Mouse (Mus musculus): ENCODE measurements around the gene Tyw1. TPM values are rescaled to one million over a fixed set of nuclear protein-coding genes. Genes with fewer than 3 reads are reported as not detected.

The Tyw1 gene
- total and polyA plus RNA-seq, 3 experiments: 8.2 to 32.3 (median 25.8) TPM

Other genes starting within 250 kb of the Tyw1 start
- gene Asl, start 226.4 kb upstream of the Tyw1 start, total RNA-seq (2021): 100 to 1,000 TPM in 1 of 2 experiments, 10 to 100 TPM in 1; 92.5 to 106 TPM
- gene Asl, start 226.4 kb upstream of the Tyw1 start, polyA plus RNA-seq (2012; rRNA removed): 74.2 and 115 TPM in 2 replicates
- gene Crcp, start 226.3 kb upstream of the Tyw1 start, total RNA-seq (2021): 10 to 100 TPM; 33.6 to 43.0 TPM
- 6.6 and 10.2 TPM in 2 replicates for gene Crcp, start 226.3 kb upstream of the Tyw1 start, polyA plus RNA-seq (2012; rRNA removed)
- gene Tpst1, start 182.3 kb upstream of the Tyw1 start, total RNA-seq (2021): 10 to 100 TPM; 27.5 to 66.2 TPM
- gene Tpst1, start 182.3 kb upstream of the Tyw1 start, polyA plus RNA-seq (2012; rRNA removed): 39.5 and 42.4 TPM in 2 replicates
- 10 to 100 TPM; 10.3 to 14.5 TPM for gene Kctd7, start 110.8 kb upstream of the Tyw1 start, total RNA-seq (2021)
- gene Kctd7, start 110.8 kb upstream of the Tyw1 start, polyA plus RNA-seq (2012; rRNA removed): 33.2 and 36.3 TPM in 2 replicates
- 10 to 100 TPM; 27.9 to 63.3 TPM for gene Rabgef1, start 83.8 kb upstream of the Tyw1 start, total RNA-seq (2021)
- 19.7 and 32.9 TPM in 2 replicates for gene Rabgef1, start 83.8 kb upstream of the Tyw1 start, polyA plus RNA-seq (2012; rRNA removed)
- gene Tmem248, start 38.5 kb upstream of the Tyw1 start, total RNA-seq (2021): 10 to 100 TPM; 66.7 to 78.7 TPM
- gene Tmem248, start 38.5 kb upstream of the Tyw1 start, polyA plus RNA-seq (2012; rRNA removed): 45.8 and 51.1 TPM in 2 replicates
- gene Sbds, start 89 bp upstream of the Tyw1 start, total RNA-seq (2021): 100 to 1,000 TPM; 103 to 138 TPM
- gene Sbds, start 89 bp upstream of the Tyw1 start, polyA plus RNA-seq (2012; rRNA removed): 44.3 and 46.6 TPM in 2 replicates
- gene Caln1, start 113.8 kb downstream of the Tyw1 start, total RNA-seq (2021): 10 to 100 TPM; 33.7 to 46.2 TPM
- 19.4 and 19.7 TPM in 2 replicates for gene Caln1, start 113.8 kb downstream of the Tyw1 start, polyA plus RNA-seq (2012; rRNA removed)
- gene A330070K13Rik, start 129.0 kb downstream of the Tyw1 start, total RNA-seq (2021): not detected
- gene A330070K13Rik, start 129.0 kb downstream of the Tyw1 start, polyA plus RNA-seq (2012; rRNA removed): not detected in 2 replicates

Data from adrenal gland, adult 2 months (tissue).